Mouse (Mus musculus) erythroblast, embryonic 14.5 days (primary cell): ENCODE data around the gene Batf3.

Experiments used
- GATA1 ChIP-seq: IDR thresholded peaks from 2 replicates; pipeline ENCODE4 v1.6.1; 2012; ENCODE audit warnings: low read length, inconsistent platforms, mixed read lengths
- TAL1 ChIP-seq: IDR thresholded peaks from 3 replicates; pipeline ENCODE4 v1.6.1; 2012; ENCODE audit warnings: low read length, inconsistent platforms, mixed read lengths

- TF ChIP-seq TAL1, result no peak
- no peak for TF ChIP-seq GATA1
These were observed 9.7 kb downstream of the Batf3 start for GRCm38 (mm10) chr1:191107306-191107705.
